ENCODE assay signal across 21 mouse cellular contexts in genomic region chr6:100792973-100793769, GRCm38 (mm10). TPM values are rescaled to one million over a fixed set of nuclear protein-coding genes. Genes with fewer than 3 reads are reported as not detected.
DNase-seq lines count a peak whose midpoint lies in the region; ATAC-seq lines count a peak whose summit lies in the region.
"Had no signal": no experiment of that assay in that cellular context is flagged by ENCODE, and none has a peak within 500 bp of the region (broad histone marks: within the 10 kb centered on the region; RNA-seq: fewer than 3 reads in every experiment).

No protein-coding gene starts in this region.

- no peaks in the 10 kb centered on the region for H3K27me3 ChIP-seq in forebrain, embryonic 15.5 days
- H3K27me3 ChIP-seq in forebrain, embryonic 11.5 days (ENCODE audit: control insufficient read depth, insufficient read depth, low read length): no peaks in the 10 kb centered on the region
- no peaks in the 10 kb centered on the region for H3K27me3 ChIP-seq in midbrain, embryonic 14.5 days (ENCODE audit: control insufficient read depth, insufficient read depth, low read length)
- H3K27me3 ChIP-seq in midbrain, embryonic 16.5 days (ENCODE audit: control insufficient read depth, insufficient read depth, low read depth, low read length): no peaks in the 10 kb centered on the region
- H3K27me3 ChIP-seq: embryonic facial prominence, embryonic 12.5 days; liver, embryonic 13.5 days; midbrain, embryonic 12.5 days had no signal

- peaks cover 12% of the 10 kb centered on the region for H3K4me1 ChIP-seq in forebrain, embryonic 15.5 days
- no peaks in the 10 kb centered on the region for H3K4me1 ChIP-seq in forebrain, embryonic 11.5 days (replicated peaks; ENCODE audit: control insufficient read depth, insufficient read depth, low read length)
- no peaks in the 10 kb centered on the region for H3K4me1 ChIP-seq in midbrain, embryonic 14.5 days (ENCODE audit: control insufficient read depth, insufficient read depth, low read length)
- no peaks in the 10 kb centered on the region for H3K4me1 ChIP-seq in midbrain, embryonic 16.5 days (ENCODE audit: control insufficient read depth, insufficient read depth, low read length)
- H3K4me1 ChIP-seq: liver, embryonic 13.5 days; midbrain, embryonic 12.5 days had no signal

- H3K9ac ChIP-seq in forebrain, embryonic 15.5 days (replicated peaks): no peak overlapping the region
- no peak overlapping the region for H3K9ac ChIP-seq in forebrain, embryonic 11.5 days (ENCODE audit: low read length)
- H3K9ac ChIP-seq in midbrain, embryonic 14.5 days (replicated peaks; ENCODE audit: low read length): no peak overlapping the region
- no peak overlapping the region for H3K9ac ChIP-seq in midbrain, embryonic 16.5 days (ENCODE audit: low read depth, low read length)
- H3K9ac ChIP-seq: embryonic facial prominence, embryonic 12.5 days; liver, embryonic 13.5 days; midbrain, embryonic 12.5 days had no signal

- peak; percentile 61 for ATAC-seq in forebrain, embryonic 15.5 days (replicated peaks)
- ATAC-seq in forebrain, embryonic 11.5 days (replicated peaks; ENCODE audit: low FRiP score): no peak
- ATAC-seq in midbrain, embryonic 14.5 days (ENCODE audit: low FRiP score, low TSS enrichment): no peak
- ATAC-seq in midbrain, embryonic 16.5 days: no peak

- H3K4me2 ChIP-seq in forebrain, embryonic 15.5 days (replicated peaks): no peak overlapping the region
- no peak overlapping the region for H3K4me2 ChIP-seq in forebrain, embryonic 11.5 days (ENCODE audit: low read depth, low read length, severe bottlenecking)
- no peak overlapping the region for H3K4me2 ChIP-seq in midbrain, embryonic 14.5 days (ENCODE audit: low read length)
- no peak overlapping the region for H3K4me2 ChIP-seq in midbrain, embryonic 16.5 days (ENCODE audit: low read length)
- H3K4me2 ChIP-seq: embryonic facial prominence, embryonic 12.5 days; heart, embryonic 11.5 days; liver, embryonic 13.5 days; midbrain, embryonic 12.5 days had no signal

- no peak for DNase-seq in forebrain, embryonic 11.5 days (ENCODE audit: low spot score)
- DNase-seq in left cerebral cortex, postnatal 4 days: peak; percentile 19
- DNase-seq in left cerebral cortex, postnatal 25 days (ENCODE audit: low spot score in 2 of 2): no peak
- peak; percentile 21 for DNase-seq in midbrain, embryonic 14.5 days
- DNase-seq in lung, postnatal 4 days: peak; percentile 14 to 36
- DNase-seq in layer of hippocampus, postnatal 36 days: no peak
- DNase-seq: B cell, adult 2 months; cerebellum, adult 8-10 months; gastrocnemius, postnatal 36 days; kidney, adult 18-20 months; kidney, postnatal 14 days; liver, embryonic 13.5 days; right cerebral cortex, postnatal 14 days; spleen, adult 18-20 months; thymus, postnatal 25 days had no signal

- H3K9me3 ChIP-seq in forebrain, embryonic 15.5 days: no peaks in the 10 kb centered on the region
- H3K9me3 ChIP-seq in forebrain, embryonic 11.5 days (ENCODE audit: control insufficient read depth, low read length): no peaks in the 10 kb centered on the region
- H3K9me3 ChIP-seq in midbrain, embryonic 14.5 days (ENCODE audit: control insufficient read depth, low read length): no peaks in the 10 kb centered on the region
- no peaks in the 10 kb centered on the region for H3K9me3 ChIP-seq in midbrain, embryonic 16.5 days (replicated peaks; ENCODE audit: control insufficient read depth, low read length, poor library complexity, severe bottlenecking)
- H3K9me3 ChIP-seq: embryonic facial prominence, embryonic 12.5 days; liver, embryonic 13.5 days; midbrain, embryonic 12.5 days had no signal

- no peaks in the 10 kb centered on the region for H3K36me3 ChIP-seq in forebrain, embryonic 15.5 days
- no peaks in the 10 kb centered on the region for H3K36me3 ChIP-seq in forebrain, embryonic 11.5 days (ENCODE audit: control insufficient read depth, insufficient read depth, low read length)
- no peaks in the 10 kb centered on the region for H3K36me3 ChIP-seq in midbrain, embryonic 14.5 days (ENCODE audit: control insufficient read depth, insufficient read depth, low read length)
- H3K36me3 ChIP-seq in midbrain, embryonic 16.5 days (ENCODE audit: control insufficient read depth, insufficient read depth, low read length): no peaks in the 10 kb centered on the region
- H3K36me3 ChIP-seq: liver, embryonic 13.5 days; midbrain, embryonic 12.5 days had no signal

- WGBS in forebrain, embryonic 15.5 days: 49% methylated on average over 14 of the region's 14 CpGs
- 87% methylated on average over 14 of the region's 14 CpGs for WGBS in forebrain, embryonic 11.5 days
- 84% methylated on average over 14 of the region's 14 CpGs for WGBS in midbrain, embryonic 14.5 days
- WGBS in midbrain, embryonic 16.5 days: 83% methylated on average over 14 of the region's 14 CpGs

- no peak overlapping the region for H3K4me3 ChIP-seq in forebrain, embryonic 15.5 days
- H3K4me3 ChIP-seq in forebrain, embryonic 11.5 days (ENCODE audit: low read depth, low read length): no peak overlapping the region
- no peak overlapping the region for H3K4me3 ChIP-seq in midbrain, embryonic 14.5 days (replicated peaks; ENCODE audit: low read depth, low read length)
- H3K4me3 ChIP-seq in midbrain, embryonic 16.5 days (ENCODE audit: low read depth, low read length): no peak overlapping the region
- H3K4me3 ChIP-seq: embryonic facial prominence, embryonic 12.5 days; layer of hippocampus, adult 2 months; liver, embryonic 13.5 days; midbrain, embryonic 12.5 days had no signal

- no peak overlapping the region for H3K27ac ChIP-seq in forebrain, embryonic 15.5 days (replicated peaks)
- no peak overlapping the region for H3K27ac ChIP-seq in forebrain, embryonic 11.5 days (ENCODE audit: low read depth, low read length)
- H3K27ac ChIP-seq in midbrain, embryonic 14.5 days (replicated peaks; ENCODE audit: low read depth, low read length): no peak overlapping the region
- no peak overlapping the region for H3K27ac ChIP-seq in midbrain, embryonic 16.5 days (ENCODE audit: low read length)
- H3K27ac ChIP-seq: embryonic facial prominence, embryonic 12.5 days; layer of hippocampus, adult 2 months; liver, embryonic 13.5 days; midbrain, embryonic 12.5 days had no signal

- intact Hi-C loops in left cerebral cortex, postnatal 4 days (cut with DNase I): no loop called here
- intact Hi-C loops in left cerebral cortex, postnatal 25 days (cut with DNase I): no loop called here

RNA-seq across cellular contexts. Expression of gene Ppp4r2, which starts 40.3 kb away (rescaled TPM):
- polyA plus RNA-seq in forebrain, embryonic 15.5 days (2015; fragmentation: Nextera tagmentation; extraction: Ambion mirVana): 24.1 and 25.0 TPM in 2 replicates
- polyA plus RNA-seq in forebrain, embryonic 11.5 days (2014; fragmentation: Nextera tagmentation; extraction: Ambion mirVana): 37.6 and 40.3 TPM in 2 replicates
- total RNA-seq in left cerebral cortex, postnatal 4 days (2021): 10 to 100 TPM; 72.3 to 88.7 TPM
- 10 to 100 TPM; 71.3 to 80.3 TPM for total RNA-seq in left cerebral cortex, postnatal 25 days (2021)
- 28.0 and 35.2 TPM in 2 replicates for polyA plus RNA-seq in midbrain, embryonic 14.5 days (2014; fragmentation: Nextera tagmentation; extraction: Ambion mirVana)
- 16.2 and 19.2 TPM in 2 replicates for polyA plus RNA-seq in midbrain, embryonic 16.5 days (2015; fragmentation: Nextera tagmentation; extraction: Ambion mirVana)
- total RNA-seq in layer of hippocampus, postnatal 36 days (2021): 10 to 100 TPM; 77.7 to 85.4 TPM

Comparison
In these comparisons a context has a peak if more than half of its experiments do, and no peak if none do; other contexts are left out.
1. DNase-seq: peak in left cerebral cortex, postnatal 4 days (single experiment), midbrain, embryonic 14.5 days (single experiment) and lung, postnatal 4 days (2 of 2); none in forebrain, embryonic 11.5 days (single experiment), left cerebral cortex, postnatal 25 days (0 of 2) and layer of hippocampus, postnatal 36 days (0 of 2).